Mouse (Mus musculus) cerebellum, postnatal 14 days (tissue): Measurements from ENCODE around the gene Rps16.
"Not testable (repeated sequence)": the region's sequence is repeated elsewhere in the genome, so short reads cannot be mapped to it uniquely, and the experiment has no call there.

Experiments
- DNase-seq, 2 experiments: peaks; one replicate each; pipeline ENCODE4 v3.0.0; 2021; ENCODE audit warnings: mixed read lengths in 2 of 2

Rps16 gene

GRCm38 (mm10) chr7:28374647-28375046 is 24.2 kb downstream of the Rps16 start:
- DNase-seq = no peak

DNA sequence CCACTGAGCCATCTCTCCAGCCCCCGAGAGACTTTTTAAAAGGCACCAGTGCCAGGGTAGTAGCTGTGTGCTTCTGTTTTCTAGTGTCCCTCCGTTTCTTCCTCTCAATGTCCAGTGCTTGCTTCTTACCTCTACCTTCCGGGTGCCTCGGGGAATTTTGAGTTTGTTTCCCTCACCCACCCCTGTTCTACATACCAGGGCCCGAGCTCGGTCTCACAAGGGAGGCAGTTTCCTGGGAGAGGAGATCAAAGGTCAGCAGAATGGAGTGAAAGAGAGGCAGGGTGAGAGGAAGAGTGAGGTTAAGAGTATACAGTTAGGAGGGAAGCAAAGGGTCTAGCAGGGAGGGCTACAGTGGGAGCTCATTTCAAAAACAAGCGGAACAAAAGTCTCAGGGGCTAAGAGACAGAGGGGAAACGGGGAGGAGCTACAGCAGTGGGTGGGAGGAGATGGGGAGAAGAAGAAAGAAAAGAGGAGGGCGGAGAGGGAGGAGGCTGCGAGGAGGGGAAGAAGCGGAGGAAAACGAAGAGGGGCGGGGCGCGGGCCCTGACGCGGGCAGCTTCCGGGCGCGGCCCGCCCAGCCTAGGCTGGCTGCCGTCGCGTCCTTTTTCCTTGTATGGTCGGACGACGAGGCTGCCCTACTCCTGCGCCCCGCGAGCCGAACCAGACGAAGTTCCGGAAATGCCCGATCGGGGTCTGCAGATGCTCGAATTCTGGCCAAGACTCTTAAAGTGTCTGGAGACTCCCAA is 24.9 kb downstream of the Rps16 start:
- peak; percentile 70 to 72 for DNase-seq

DNA sequence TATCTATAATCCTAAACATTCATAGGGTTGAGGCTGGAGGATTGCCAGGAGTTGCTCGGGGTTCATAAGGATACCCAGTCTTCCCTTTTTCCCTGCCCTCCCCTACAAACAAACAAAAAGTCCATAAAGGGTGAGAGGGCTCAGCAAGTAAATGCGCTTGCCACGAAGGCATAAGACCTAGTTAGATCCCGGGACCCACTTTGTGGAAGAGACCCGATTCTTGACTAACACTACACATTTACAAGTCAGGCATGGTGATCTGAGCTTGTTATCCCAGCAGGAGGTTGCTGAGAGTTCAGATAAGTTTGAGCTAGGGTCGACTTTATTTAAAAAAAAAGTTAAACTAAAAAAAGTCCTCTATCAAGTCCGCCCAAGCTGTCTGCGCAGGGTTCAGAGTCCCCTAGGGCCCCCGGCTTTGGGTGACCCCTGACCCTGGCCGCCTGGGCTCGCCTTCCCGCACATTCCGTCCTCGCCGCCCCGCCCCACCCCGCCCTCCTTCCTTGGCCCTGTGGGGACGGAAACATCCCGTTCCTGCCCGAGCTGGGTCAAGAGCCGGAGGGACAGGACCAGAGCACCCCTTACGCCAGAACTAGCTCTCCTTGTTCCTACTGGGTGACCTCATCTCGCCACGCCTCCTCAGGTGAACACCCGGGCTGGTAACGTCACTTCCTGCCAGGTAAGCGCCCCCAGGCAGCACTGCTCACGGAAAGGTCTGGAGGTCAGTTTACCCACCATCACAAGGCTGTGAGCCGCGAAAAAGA is 25.7 kb downstream of the Rps16 start:
- peak in 1 of 2 experiments; percentile 32 for DNase-seq

- no peak for DNase-seq
Measured at GRCm38 (mm10) chr7:28377190-28378065, 27.0 kb downstream of the Rps16 start.

- DNase-seq = no peak
Measured at GRCm38 (mm10) chr7:28378066-28378690, 27.7 kb downstream of the Rps16 start.

GRCm38 (mm10) chr7:28378769-28379651 is 28.6 kb downstream of the Rps16 start:
- peak; percentile 65 to 67 for DNase-seq

DNA sequence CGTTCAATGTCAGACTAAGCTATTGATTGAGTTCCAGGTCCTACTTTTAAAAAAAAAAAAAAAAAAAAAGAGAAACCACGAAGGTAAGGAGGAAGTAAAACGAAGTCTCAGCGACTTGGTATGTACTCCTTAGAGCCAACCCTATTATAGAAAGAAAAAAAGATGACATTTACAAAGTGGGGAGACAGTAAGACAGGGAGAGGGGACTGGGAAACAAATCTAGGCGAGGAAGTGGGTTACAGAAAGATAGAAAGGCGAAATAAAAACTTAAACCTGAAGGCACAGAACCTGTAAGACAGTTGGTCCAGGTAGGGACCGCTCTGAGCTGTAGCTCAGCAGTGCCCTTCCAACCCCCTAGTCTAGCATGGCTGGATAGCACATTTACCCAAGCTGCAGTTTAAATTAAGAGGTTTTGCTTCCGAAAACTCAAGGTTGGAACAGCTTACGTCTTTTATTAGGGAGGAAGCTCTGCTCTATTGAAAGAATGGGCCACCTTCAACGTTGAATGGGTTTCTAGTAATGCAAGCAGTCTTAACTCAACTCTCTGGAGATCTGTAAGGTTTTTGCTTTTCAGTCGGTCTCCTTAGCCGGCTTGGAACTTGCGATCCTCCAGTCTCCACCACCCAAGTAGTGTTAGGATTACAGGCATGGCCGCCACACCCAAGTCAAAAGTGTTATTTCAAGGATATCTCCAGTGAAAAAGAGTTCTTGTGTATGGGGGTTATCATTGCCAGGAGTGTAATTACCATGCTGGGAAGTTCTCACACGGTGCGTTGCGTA is 30.0 kb downstream of the Rps16 start, which contains the start of gene Zfp36:
Gene Zfp36 (minus strand): TSS at position 17 of the 780 bp plus-strand sequence.
- no peak for DNase-seq

- DNase-seq = no peak
Measured at GRCm38 (mm10) chr7:28381017-28381790, 30.8 kb downstream of the Rps16 start.

DNA sequence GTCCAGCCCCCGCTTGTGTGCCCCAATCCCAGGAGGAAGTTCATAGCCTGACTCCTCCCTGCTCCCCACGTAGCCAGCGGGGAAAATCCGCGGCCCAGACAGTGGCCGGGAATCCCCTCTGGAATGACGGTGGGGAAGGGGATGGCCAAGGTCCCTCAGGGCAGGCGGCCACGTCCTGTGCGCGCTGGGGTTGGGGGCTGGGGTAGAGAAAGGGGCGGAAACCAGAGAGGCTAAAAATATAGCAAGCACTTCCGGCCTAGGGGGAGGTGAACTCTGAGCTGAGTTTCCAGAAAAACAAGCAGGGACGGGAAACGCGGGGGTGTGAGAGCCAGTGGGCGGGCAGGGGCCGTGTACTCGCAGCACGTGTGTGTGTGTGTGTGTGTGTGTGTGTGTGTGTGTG is 31.5 kb downstream of the Rps16 start:
- DNase-seq = no peak

GRCm38 (mm10) chr7:28382347-28382951 is 32.0 kb downstream of the Rps16 start:
- DNase-seq = no peak

- DNase-seq = no peak
Measured at GRCm38 (mm10) chr7:28382981-28383396, 32.5 kb downstream of the Rps16 start.

- DNase-seq = no peak
Measured at GRCm38 (mm10) chr7:28383606-28384005, 33.2 kb downstream of the Rps16 start.

GRCm38 (mm10) chr7:28384162-28384561 is 33.7 kb downstream of the Rps16 start:
- no peak for DNase-seq

DNA sequence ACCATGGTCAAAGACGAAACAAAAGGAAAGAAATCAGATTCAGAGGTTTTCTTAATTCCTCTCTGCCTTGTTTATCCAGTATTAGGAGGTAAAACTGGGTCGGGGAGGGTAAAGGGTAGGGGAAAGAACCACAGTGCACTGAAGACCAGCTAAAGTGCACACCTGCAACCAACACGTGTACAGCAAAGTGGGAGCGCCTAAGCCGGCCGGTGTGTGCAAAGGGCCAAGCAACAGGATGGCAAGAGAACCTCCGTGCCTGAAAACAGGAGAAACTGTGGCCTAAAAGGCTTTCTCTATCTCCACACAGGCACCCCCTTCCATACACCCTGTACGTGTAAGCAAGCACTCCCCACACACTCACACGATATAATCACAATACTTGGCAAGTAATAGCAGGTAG is 34.7 kb downstream of the Rps16 start:
- DNase-seq = no peak

DNA sequence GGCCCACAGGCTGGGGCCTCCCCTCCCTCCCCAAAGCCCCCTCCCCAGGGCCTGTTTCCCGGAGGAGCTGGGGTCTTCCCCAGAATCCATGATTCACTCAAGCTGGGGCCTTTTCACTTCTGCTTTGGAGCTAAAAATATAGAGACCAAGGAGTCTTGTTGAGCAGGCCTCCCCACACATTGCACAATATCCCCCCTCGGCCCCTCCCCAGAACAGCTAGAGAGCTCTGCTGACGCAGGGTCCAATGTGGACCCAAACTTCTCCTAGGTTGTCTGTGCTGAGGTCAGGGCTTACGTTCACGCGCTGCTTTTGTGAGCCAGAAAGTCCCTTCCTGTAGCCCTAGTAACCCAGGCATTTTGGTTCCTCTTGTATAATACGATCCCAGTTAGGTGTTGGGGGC is 35.6 kb downstream of the Rps16 start:
- DNase-seq = no peak

- peak; percentile 80 to 88 for DNase-seq
Measured at GRCm38 (mm10) chr7:28386462-28386861, 36.0 kb downstream of the Rps16 start.

GRCm38 (mm10) chr7:28386877-28387276 is 36.4 kb downstream of the Rps16 start:
- DNase-seq = not testable (repeated sequence)

- not testable (repeated sequence) for DNase-seq
Measured at GRCm38 (mm10) chr7:28387384-28387783, 36.9 kb downstream of the Rps16 start.

- DNase-seq = no peak
Measured at GRCm38 (mm10) chr7:28390331-28390730, 39.9 kb downstream of the Rps16 start.
